Mouse (Mus musculus): ENCODE results near the gene Dtx3l. TPM values are rescaled to one million over a fixed set of nuclear protein-coding genes. Genes with fewer than 3 reads are reported as not detected.
"Not testable (repeated sequence)": the region's sequence is repeated elsewhere in the genome, so short reads cannot be mapped to it uniquely, and the experiment has no call there.

Gene Dtx3l
- polyA plus RNA-seq (2016; fragmentation: Nextera tagmentation; extraction: Ambion mirVana), result 1.9 and 2.2 TPM in 2 replicates

- peak within 1 kb of the TSS; percentile 53 for H3K4me3 ChIP-seq
- H3K36me3 ChIP-seq, result no peaks in the 10 kb centered on the region
- peak within 1 kb of the TSS; percentile 60 for H3K9ac ChIP-seq
- no peaks in the 10 kb centered on the region for H3K9me3 ChIP-seq
- H3K4me2 ChIP-seq (replicated peaks), result peak within 1 kb of the TSS; percentile 90
- H3K27me3 ChIP-seq (replicated peaks), result peaks cover 4% of the 10 kb centered on the region; the same call in 1 of the 2 replicates
- H3K27ac ChIP-seq, result no peak within 1 kb of the TSS
- 0 out of 2 replicates have a peak, but pooled peaks cover 3% of the 10 kb centered on the region for H3K4me1 ChIP-seq
- no peak for ATAC-seq (ENCODE audit: low FRiP score, low read depth)
- 1% methylated on average over 52 of the region's 52 CpGs for whole genome bisulfite sequencing
These were observed at the start of gene Dtx3l, which contains the start of gene Parp9 for GRCm38 (mm10) chr16:35938211-35939151. Gene Dtx3l (minus strand): TSS chr16:35939151. Gene Parp9 (plus strand): TSS chr16:35938470.

- H3K9me3 ChIP-seq, result no peaks in the 10 kb centered on the region
- WGBS, result 92% methylated on average over 1 of the region's 1 CpGs
- no peak overlapping the region for H3K4me3 ChIP-seq
- no peak overlapping the region for H3K9ac ChIP-seq
- peaks cover 7% of the 10 kb centered on the region for H3K4me1 ChIP-seq
- H3K27ac ChIP-seq, result no peak overlapping the region
- H3K27me3 ChIP-seq (replicated peaks), result no peaks in the 10 kb centered on the region
- no peak overlapping the region for H3K4me2 ChIP-seq (replicated peaks)
- H3K36me3 ChIP-seq, result no peaks in the 10 kb centered on the region
- ATAC-seq (ENCODE audit: low FRiP score, low read depth), result no peak
These were observed 49.0 kb upstream of the Dtx3l start for GRCm38 (mm10) chr16:35987930-35988329.

GRCm38 (mm10) chr16:35984471-35984870, 45.5 kb upstream of the Dtx3l start:
- peaks cover 7% of the 10 kb centered on the region for H3K4me1 ChIP-seq
- H3K27me3 ChIP-seq (replicated peaks), result no peaks in the 10 kb centered on the region
- no peaks in the 10 kb centered on the region for H3K36me3 ChIP-seq
- no peaks in the 10 kb centered on the region for H3K9me3 ChIP-seq
- peak overlapping the region; percentile 97; the same call in 1 of the 2 replicates for H3K9ac ChIP-seq
- peak overlapping the region; percentile 85; the same call in 1 of the 2 replicates for H3K4me3 ChIP-seq
- peak overlapping the region; percentile 65 for H3K4me2 ChIP-seq (replicated peaks)
- H3K27ac ChIP-seq, result no peak overlapping the region
- 74% methylated on average over 3 of the region's 3 CpGs for WGBS
- no peak for ATAC-seq (ENCODE audit: low FRiP score, low read depth)

- whole genome bisulfite sequencing, result 1% methylated on average over 84 of the region's 86 CpGs
- peak overlapping the region; percentile 99 for H3K27ac ChIP-seq
- H3K27me3 ChIP-seq (replicated peaks), result no peaks in the 10 kb centered on the region
- peak overlapping the region; percentile 65 for H3K4me2 ChIP-seq (replicated peaks)
- peak overlapping the region; percentile 85 for H3K4me3 ChIP-seq
- no peaks in the 10 kb centered on the region for H3K9me3 ChIP-seq
- H3K4me1 ChIP-seq, result peaks cover 7% of the 10 kb centered on the region
- peak overlapping the region; percentile 97 for H3K9ac ChIP-seq
- ATAC-seq (ENCODE audit: low FRiP score, low read depth), result peak; percentile 83
- H3K36me3 ChIP-seq, result no peaks in the 10 kb centered on the region
These were observed 44.7 kb upstream of the Dtx3l start for GRCm38 (mm10) chr16:35983517-35984101.

GRCm38 (mm10) chr16:35982902-35983516, 44.1 kb upstream of the Dtx3l start:
- Histone ChIP-seq H3K9me3 (no peaks in the 10 kb centered on the region), H3K4me3 (peak overlapping the region; percentile 85), H3K4me2 (replicated peaks) (peak overlapping the region; percentile 65), H3K27ac (peak overlapping the region; percentile 99), H3K27me3 (replicated peaks) (no peaks in the 10 kb centered on the region), H3K36me3 (no peaks in the 10 kb centered on the region), H3K9ac (peak overlapping the region; percentile 97), H3K4me1 (peaks cover 7% of the 10 kb centered on the region)
- ATAC-seq (ENCODE audit: low FRiP score, low read depth), result peak; percentile 96
- under 1% methylated on average over 54 of the region's 54 CpGs for WGBS

- Histone ChIP-seq H3K27ac (no peak overlapping the region), H3K4me1 (peaks cover 7% of the 10 kb centered on the region), H3K9ac (peak overlapping the region; percentile 45), H3K27me3 (replicated peaks) (no peaks in the 10 kb centered on the region), H3K4me3 (peak overlapping the region; percentile 85), H3K9me3 (no peaks in the 10 kb centered on the region), H3K36me3 (no peaks in the 10 kb centered on the region), H3K4me2 (replicated peaks) (peak overlapping the region; percentile 65)
- peak; percentile 11 for ATAC-seq (ENCODE audit: low FRiP score, low read depth)
- 7% methylated on average over 15 of the region's 15 CpGs for WGBS
These were observed 43.6 kb upstream of the Dtx3l start for GRCm38 (mm10) chr16:35982506-35982901.

GRCm38 (mm10) chr16:35981363-35981821, 42.4 kb upstream of the Dtx3l start:
- Histone ChIP-seq H3K9me3 (no peaks in the 10 kb centered on the region), H3K27ac (no peak overlapping the region), H3K36me3 (no peaks in the 10 kb centered on the region), H3K4me2 (replicated peaks) (no peak overlapping the region), H3K4me3 (no peak overlapping the region), H3K27me3 (replicated peaks) (no peaks in the 10 kb centered on the region), H3K4me1 (peaks cover 7% of the 10 kb centered on the region), H3K9ac (no peak overlapping the region)
- WGBS, result 58% methylated on average over 19 of the region's 19 CpGs
- ATAC-seq (ENCODE audit: low FRiP score, low read depth), result peak; percentile 30; the same call in 1 of the 2 replicates

- not testable (repeated sequence) for H3K9me3 ChIP-seq; H3K27me3 ChIP-seq (replicated peaks); H3K4me3 ChIP-seq; ATAC-seq (ENCODE audit: low FRiP score, low read depth); H3K4me1 ChIP-seq; H3K27ac ChIP-seq; H3K9ac ChIP-seq; H3K4me2 ChIP-seq (replicated peaks); H3K36me3 ChIP-seq
- 91% methylated on average over 1 of the region's 1 CpGs for WGBS
These were observed 39.5 kb upstream of the Dtx3l start, which contains the start of gene Kpna1 for GRCm38 (mm10) chr16:35978450-35978849. Gene Kpna1 (plus strand): TSS chr16:35978750.

GRCm38 (mm10) chr16:35974021-35974420, 35.1 kb upstream of the Dtx3l start:
- Histone ChIP-seq H3K4me2 (replicated peaks) (no peak overlapping the region), H3K4me3 (no peak overlapping the region), H3K9me3 (no peaks in the 10 kb centered on the region), H3K27ac (no peak overlapping the region), H3K27me3 (replicated peaks) (no peaks in the 10 kb centered on the region), H3K4me1 (no peaks in the 10 kb centered on the region), H3K36me3 (no peaks in the 10 kb centered on the region), H3K9ac (no peak overlapping the region)
- 41% methylated on average over 1 of the region's 1 CpGs for WGBS
- ATAC-seq (ENCODE audit: low FRiP score, low read depth), result no peak

- no peaks in the 10 kb centered on the region for H3K9me3 ChIP-seq
- H3K27me3 ChIP-seq (replicated peaks), result no peaks in the 10 kb centered on the region
- no peak overlapping the region for H3K9ac ChIP-seq
- H3K36me3 ChIP-seq, result no peaks in the 10 kb centered on the region
- no peak overlapping the region for H3K4me3 ChIP-seq
- no peak for ATAC-seq (ENCODE audit: low FRiP score, low read depth)
- WGBS, result 50% methylated on average over 2 of the region's 2 CpGs
- H3K4me2 ChIP-seq (replicated peaks), result no peak overlapping the region
- no peaks in the 10 kb centered on the region for H3K4me1 ChIP-seq
- H3K27ac ChIP-seq, result no peak overlapping the region
These were observed 29.2 kb upstream of the Dtx3l start for GRCm38 (mm10) chr16:35968149-35968548.

GRCm38 (mm10) chr16:35967319-35967718, 28.4 kb upstream of the Dtx3l start:
- Histone ChIP-seq H3K4me3 (no peak overlapping the region), H3K27ac (no peak overlapping the region), H3K27me3 (replicated peaks) (no peaks in the 10 kb centered on the region), H3K9me3 (no peaks in the 10 kb centered on the region), H3K4me2 (replicated peaks) (no peak overlapping the region), H3K9ac (no peak overlapping the region), H3K36me3 (no peaks in the 10 kb centered on the region), H3K4me1 (no peaks in the 10 kb centered on the region)
- no peak for ATAC-seq (ENCODE audit: low FRiP score, low read depth)
- 91% methylated on average over 4 of the region's 4 CpGs for WGBS
